Mouse (Mus musculus): ENCODE data around the gene Pkp2.

GRCm38 (mm10) chr16:16233919-16234318 is 20.8 kb downstream of the Pkp2 start:
- TF ChIP-seq CTCF (IDR thresholded peaks at IDR 0.05; ENCODE audit: control insufficient read depth, insufficient read depth, insufficient read length) (no peak), MYOG (IDR thresholded peaks at IDR 0.05; ENCODE audit: control insufficient read depth, extremely low read depth, insufficient read length) (no peak), FOSL1 (IDR thresholded peaks at IDR 0.05; ENCODE audit: insufficient read depth, low read length, poor library complexity, severe bottlenecking) (no peak)

Data from C2C12 (cell line).